Mouse (Mus musculus): Measurements from ENCODE around the gene Arhgap35.

Arhgap35 gene

DNA sequence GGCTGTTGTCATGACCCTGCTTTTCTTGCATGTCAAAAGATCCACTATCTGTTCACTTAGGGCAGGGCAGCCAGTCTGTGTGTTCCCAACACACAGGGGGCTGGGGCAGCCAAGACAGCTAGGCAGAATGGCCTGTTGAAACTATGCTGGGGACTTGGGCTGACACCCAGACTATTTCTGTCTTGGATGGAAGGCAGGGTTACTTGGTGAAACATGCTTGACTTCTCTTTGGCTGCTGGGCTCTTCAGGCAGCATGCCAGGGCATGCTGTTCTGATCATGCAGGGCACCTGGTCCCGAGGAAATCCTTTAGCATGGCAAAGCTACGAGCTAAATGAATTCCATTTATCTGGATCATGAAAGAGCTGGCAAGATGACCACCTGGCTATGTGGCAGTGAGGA is 90.5 kb downstream of the Arhgap35 start:
- no peak for DNase-seq (ENCODE audit: low read depth, low spot score)

DNA sequence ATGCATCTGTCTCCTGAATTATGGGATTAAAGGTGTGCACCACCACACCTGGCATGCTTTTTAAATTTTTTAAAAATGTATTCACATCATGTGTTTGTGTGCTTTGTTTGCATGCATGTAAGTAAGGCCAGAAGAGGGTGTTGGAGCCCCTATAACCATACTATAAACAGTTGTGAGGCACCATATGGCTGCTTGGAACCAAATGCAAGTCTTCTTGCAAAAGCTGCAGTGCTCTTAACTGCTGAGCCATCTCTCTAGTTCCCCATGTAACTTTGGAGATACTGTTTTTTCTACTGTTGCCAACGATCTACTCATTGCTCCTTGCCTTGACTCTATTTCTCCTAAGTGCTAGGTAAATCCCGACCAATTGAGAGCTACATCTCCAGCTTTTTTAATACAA is 95.5 kb downstream of the Arhgap35 start:
- no peak for DNase-seq (ENCODE audit: low read depth, low spot score)

DNA sequence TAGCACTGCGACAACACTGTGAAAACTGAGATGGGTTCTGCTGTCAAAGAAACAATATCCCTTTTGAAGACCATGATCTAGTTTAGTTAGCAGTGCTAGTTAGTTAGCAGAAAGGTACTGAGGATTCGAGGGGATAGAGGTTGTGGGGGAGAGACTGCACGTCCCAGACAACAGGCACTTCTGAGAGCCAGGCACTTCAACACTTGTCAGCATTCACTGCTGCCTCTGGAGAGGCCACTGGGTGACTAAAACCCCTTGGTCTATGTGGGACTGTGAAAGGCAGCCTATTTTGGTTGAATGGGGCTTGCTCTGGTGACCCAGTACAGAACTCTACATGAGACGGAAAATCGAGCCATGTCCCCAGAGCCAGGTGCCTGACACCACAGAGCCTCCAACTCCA is 97.6 kb downstream of the Arhgap35 start:
- no peak for DNase-seq (ENCODE audit: low read depth, low spot score)

DNA sequence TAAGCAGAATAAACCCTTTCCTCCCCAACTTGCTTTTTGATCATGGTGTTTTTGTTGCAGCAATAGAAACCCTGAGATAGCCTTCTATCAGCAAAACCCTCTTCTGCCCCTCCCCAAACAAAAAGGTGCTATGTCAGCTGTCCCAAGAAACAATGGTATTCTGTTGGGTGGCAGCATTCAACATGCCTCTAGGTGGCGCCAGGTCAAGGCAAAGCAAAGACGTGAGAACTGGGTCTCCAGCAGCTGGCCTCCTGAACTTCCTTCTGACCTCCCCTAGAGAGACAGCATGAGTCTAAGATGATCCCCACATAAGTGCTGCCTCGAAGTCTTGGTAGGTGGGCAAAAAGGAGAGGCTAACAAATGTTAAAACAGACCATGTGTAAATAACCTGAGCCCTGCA is 107.5 kb downstream of the Arhgap35 start:
- DNase-seq (ENCODE audit: low read depth, low spot score), result peak; percentile 71

DNA sequence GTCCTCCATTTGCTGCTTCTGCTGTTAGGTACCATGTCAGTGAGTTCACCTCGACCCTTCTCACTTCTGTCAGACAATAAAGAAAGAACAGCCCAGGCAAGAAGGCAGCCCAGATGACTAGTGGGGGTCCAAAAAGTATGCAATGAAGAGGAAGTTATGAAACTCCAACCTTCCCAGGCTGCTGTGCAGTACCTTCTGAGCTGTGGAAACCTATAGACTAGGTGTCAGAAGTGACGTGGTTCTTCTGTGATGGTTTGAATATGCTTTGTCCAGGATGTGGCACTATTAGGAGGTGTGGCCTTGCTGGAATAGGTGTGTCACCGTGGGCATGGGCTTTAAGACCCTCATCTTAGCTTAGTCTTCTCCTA is 109.6 kb downstream of the Arhgap35 start:
- no peak for DNase-seq (ENCODE audit: low read depth, low spot score)

DNA sequence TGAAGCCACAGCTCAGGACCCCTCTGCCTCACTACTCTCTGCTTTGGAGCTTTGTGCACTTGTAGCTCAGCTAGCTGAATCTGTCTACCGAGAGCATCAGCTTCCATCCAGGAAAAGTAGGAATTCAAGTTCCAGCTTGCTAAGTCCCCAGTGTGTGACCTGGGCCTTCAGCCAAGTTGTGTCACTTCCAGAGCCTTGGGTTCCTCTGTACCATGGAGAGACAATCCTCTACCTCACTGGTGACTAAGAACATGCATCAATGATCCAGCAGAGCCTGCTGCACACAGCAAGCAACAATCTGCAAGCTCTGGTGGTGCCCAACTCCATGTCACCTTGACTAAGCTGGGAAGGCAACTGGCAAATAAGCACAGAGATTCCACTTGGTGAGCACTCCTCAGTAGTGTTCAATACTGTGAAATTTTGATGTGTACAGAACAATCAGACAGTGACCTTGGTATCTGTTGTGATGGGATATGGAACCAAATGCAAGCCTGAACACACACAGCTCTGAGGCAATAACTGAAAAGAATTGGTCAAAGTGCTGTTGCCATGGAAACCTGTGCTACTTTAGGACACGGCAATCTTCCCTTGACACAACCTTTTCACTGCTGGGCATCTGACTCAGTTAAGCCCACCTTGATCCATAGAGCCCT is 110.1 kb downstream of the Arhgap35 start:
- DNase-seq (ENCODE audit: low read depth, low spot score), result no peak

DNA sequence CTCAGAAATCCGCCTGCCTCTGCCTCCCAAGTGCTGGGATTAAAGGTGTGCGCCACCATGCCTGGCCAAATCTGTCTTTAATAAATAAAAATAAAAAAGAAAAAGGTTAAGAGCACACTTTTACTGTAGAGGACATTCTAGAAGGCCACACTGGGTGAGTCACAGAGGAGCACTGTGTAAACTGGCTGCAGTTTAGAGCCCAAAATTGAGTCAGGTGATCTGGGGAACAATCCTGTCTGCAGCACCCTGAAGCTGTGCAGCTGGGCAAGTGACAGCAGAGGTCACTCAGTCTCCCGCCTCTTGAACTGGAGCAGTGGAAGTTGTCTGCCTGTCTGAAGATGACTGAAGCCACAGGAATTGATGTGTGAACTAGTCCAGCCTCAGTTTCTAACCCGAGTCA is 113.2 kb downstream of the Arhgap35 start:
- DNase-seq (ENCODE audit: low read depth, low spot score), result no peak

DNA sequence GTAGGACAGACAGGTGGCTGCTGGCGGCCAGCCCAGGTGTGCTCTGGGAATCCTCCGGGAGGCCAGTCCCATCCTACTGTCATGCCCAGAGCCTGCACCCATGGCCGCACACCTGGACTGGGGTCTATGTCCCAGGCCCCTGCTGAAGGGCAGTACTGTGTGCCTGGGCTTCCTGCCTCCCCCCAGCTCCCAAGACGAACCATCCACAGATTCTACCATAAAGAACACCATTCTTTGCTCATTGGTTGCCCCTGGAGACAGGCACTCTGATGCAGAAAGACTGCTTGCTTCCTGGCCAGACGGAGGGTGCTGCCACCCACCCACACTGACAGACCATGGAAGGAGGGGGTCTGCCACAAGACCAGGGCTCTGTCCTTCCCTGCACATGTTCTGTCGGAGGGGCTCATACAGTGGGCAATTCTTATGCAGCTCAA is 115.1 kb downstream of the Arhgap35 start:
- no peak for DNase-seq (ENCODE audit: low read depth, low spot score)

DNA sequence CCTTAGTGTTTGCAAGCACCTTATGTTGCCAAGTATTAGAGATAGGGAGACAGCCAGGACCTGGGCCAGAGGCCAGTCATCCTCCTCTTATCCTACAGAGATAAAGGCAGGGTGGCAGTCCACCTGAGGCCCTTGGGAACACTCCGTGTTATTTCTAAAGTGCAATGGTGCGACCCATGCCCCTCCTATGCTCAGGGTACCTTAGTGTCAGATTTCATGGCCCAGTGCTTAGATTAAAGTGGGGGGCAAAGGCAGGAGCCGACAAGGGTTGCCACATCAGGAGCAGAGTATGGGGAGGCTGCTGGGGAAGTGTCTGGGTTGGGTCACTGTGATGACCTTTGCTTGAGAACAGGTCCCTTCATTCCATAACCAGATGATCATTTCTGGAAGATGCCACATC is 118.5 kb downstream of the Arhgap35 start:
- no peak for DNase-seq (ENCODE audit: low read depth, low spot score)

DNA sequence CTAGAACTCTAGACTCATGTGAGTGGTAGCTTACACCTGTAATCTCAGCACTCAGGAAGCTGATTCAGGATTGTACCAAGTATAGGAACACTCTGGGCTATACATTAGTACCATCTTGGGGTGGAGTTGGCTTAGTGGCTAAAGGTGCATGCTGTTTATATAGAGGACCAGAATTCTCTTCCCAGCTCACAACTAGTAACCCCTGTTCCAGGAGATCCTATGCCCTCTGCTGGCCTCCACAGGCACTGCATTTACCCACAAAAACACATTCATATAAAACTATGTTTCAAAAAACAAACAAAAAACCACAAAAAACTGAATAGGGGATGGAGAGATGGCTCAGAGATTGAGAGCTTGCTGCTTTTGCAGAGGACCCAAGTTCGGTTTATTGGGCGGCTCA is 121.4 kb downstream of the Arhgap35 start:
- no peak for DNase-seq (ENCODE audit: low read depth, low spot score)

DNA sequence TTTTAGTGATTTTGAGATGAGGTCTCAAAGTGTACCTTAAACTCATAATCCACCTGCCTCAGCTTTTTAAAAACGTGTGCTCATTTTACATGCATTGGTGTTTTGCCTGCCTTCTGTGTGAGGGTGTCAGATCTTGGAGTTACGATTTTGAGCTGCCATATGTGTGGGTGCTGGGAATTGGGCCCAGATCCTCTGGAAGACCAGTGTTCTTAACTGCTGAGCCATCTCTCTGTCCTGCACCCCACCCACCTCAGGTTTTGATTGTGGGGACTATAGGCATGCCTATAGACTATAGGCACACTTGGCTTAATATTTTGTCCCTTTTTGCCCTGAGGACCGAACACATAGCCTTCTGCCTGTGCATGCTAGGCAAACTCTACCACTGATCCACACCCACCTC is 122.6 kb downstream of the Arhgap35 start:
- no peak for DNase-seq (ENCODE audit: low read depth, low spot score)

DNA sequence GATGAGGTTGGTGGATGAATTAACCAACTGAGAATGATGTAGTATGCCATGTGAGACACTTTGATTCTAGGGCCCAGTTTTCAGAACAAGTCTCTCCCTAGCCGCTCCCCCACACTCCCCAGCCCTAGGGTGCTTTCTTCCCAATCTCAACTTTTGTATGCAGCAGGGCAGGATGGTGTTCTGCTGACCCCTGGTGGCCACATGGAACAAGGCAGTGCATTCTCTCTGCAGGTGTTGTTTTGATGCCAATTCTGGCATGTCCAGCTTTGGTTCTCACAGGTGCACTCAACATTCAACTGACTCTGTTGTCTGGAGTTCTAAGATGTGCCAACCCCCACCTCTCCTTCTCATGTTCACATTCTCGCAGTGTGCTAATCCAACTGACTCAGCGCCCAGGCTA is 123.0 kb downstream of the Arhgap35 start:
- peak; percentile 73 for DNase-seq (ENCODE audit: low read depth, low spot score)

DNA sequence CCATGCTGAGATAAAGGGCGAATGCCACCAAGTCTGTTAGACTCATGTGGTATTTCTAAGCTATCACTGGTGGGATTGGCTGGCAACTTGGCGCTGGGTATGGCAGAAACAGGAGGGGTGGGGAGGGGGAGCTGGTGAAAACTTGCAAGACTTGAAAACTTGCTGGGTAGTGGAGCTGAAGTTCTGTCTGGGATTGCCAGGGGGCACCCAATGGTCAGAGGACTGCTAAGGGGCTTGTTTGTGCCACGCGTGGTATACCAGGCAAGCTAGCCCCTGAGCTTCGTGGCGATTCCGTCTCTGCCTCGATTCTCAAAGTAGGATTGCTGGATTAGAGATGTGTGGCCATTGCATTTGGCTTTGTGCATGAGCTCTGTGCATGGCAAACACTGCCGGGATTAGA is 124.8 kb downstream of the Arhgap35 start:
- peak; percentile 85 for DNase-seq (ENCODE audit: low read depth, low spot score)

DNA sequence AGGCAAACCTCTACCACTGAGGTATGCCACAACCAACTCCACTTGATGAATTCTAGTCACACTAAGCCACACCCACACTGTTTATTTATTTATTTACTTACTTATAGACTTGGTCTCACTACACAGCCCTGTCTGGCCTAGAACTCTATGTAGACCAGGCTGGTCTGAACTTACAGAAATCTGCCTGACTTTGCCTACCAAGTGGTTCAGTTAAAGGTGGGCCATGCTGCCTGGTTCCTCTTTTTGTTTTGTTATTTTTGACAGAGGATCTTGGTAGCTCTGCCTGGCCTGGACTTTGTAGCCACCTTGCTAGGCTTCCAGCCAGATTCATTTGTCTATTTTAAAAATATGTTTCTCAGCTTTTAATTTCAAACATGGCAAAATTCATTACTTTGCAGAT is 126.0 kb downstream of the Arhgap35 start:
- no peak for DNase-seq (ENCODE audit: low read depth, low spot score)

DNA sequence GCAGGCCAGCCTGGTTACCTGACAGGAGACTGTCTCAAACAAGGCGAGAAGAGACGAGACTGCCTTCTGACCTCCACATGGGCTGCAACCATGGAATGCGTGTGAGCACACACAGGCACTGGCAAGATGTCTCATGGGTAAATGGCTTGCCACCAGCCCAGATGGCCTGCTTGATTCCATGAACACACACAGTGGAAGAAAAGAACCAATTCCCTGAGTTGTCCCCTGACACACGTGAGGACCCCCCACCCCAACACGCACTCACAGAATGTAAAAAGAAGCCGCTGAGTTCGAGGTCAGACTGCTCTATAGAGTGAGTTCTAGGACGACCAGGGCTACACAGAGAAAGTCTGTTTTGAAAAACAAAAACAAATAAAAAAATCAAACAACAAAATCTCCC is 137.2 kb downstream of the Arhgap35 start, which contains the start of gene Npas1:
Gene Npas1, minus strand, starts transcription at position 101 of the 400 bp plus-strand sequence.
- no peak for DNase-seq (ENCODE audit: low read depth, low spot score)

DNA sequence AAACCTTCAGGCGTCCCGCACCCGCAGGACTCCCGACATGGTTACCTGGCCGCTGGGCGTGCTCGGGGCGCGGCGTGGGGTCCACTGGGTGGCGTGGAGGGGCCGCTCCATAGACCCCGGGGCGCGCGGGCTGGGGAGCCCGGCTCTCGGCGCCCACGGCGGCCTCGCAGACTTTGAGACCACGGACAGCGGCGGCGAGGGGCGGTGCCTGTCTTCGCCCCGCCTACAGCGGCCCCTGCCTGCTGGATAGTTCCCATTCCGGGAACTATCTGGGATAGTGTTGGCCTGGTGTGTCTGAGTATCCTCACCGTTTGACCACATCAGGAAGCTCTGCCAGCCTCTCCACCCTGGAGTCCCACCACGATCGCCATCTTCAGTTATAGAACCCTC is 138.2 kb downstream of the Arhgap35 start:
- DNase-seq (ENCODE audit: low read depth, low spot score), result no peak

DNA sequence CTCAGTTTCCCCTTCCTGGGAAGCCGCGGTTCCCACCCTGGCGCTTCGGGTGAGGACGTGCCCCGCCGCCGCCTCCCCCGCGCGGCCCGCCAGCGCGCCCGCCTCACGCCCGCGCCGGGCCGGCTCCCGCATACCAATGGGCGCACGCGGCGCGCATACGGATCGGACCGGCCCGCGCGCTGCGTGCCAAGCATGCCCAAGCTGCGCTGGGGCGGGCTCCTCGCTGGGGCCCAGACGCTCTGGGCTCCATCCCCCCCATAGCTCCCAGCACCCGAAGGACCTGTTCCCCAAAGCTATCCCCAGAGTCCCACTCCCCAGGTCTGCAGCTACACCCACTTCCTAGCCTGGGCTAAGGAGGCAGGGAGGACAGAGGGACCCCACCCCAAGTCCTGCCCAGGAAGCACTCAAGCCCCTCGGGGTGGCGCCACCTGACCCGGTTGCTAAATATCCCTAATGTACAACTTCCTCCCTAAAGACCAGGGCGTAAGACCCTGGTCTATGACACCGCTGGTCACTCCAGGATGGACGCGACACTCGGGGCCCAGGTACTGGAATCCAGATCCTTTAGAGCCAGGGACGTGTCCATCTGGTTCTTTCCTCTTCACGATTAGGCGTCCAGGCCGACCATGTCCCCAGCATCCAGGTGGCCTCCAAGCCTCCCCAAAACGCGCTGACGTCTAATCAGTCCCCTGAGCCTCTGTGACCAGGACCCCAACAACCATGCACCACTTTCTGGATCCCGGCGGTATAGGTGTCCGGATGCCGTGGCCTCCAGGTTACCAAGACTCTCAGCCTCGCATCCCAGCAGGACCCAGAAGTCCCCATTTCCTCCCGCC is 138.8 kb downstream of the Arhgap35 start:
- DNase-seq (ENCODE audit: low read depth, low spot score), result no peak

DNA sequence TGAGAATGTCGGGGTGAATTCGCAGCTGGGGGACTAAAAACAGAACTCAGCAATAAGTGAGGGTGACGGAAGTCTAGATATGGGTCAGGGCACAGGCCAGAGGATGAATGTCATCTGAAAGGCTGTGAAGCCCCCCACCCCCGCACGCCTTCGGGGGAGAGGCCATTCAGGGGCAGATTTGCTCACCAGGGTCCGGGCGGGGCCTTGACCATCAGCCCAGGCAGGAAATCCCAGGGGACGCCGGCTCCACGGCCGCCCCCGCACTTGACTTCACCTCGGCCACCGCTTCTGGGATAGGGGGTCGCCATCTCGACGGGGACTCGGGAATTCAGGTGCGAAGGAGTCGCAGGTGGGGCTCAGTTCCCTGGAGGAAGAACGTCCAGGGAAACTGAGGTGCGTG is 139.5 kb downstream of the Arhgap35 start:
- DNase-seq (ENCODE audit: low read depth, low spot score), result no peak

DNA sequence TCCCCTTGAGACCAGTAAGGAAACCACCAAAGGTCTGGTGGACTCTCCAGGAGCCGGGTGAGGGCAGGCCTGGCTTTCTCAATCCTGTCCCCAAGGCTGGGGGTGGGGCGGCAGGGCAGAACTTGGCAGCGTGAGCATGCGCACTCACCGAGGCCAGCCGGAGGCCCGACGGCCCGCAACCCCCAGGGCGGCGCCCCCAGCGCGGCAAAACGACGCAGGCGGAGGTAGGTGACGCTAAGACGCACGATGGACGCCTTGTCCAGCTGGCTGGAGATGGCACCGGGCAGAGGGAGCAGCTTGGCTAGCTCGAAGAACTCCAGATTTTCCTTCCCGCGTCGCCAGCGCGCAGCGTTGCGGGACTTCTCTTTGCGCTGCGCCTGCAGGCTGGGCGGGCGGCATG is 140.3 kb downstream of the Arhgap35 start:
- no peak for DNase-seq (ENCODE audit: low read depth, low spot score)

DNA sequence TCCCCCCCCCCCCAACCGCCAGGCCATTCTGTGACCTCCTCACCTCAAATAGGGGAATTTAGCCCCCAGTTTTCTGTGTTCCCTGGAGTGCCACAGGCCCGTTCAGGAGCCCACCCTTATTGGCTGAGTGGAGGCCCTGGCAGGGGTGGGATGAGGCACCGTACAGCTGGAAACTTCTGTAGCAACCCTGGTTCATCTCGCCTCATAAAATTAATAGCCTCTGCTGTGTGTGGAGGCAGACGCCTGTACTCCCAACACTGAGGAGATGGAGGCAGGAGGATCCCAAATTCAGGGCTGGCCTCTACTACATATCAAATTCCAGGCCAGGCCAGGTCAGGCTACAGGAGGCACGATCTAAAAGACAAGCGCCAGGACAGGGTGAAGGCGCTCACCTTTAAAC is 140.9 kb downstream of the Arhgap35 start:
- no peak for DNase-seq (ENCODE audit: low read depth, low spot score)

DNA sequence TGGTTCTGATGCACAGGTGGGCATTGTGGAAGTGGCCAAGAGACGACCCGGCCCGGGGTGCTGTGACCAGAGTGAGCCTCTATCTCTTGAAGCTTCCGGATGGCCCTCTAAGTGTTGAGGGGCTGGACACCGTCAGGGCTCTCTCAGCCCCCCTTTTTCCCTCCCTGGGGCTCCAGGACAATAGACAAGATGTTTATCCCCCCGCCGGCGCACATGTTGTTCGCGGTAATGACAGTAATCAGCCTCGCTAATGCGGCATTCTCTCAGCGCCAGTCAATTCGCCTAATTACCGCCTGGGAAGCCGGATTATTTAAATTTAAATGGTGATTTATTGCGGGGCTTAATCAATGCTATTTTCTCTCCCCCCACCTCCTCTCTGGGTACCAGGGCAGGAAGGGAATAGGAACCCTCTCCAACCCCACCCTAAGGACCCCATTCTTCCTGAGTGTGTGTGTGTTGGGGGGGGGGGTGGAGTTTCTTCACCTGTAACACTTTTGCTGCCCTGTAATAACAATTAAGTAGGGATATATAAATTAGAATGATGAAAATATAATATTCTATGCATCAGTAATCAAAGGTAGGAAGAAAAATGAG is 142.6 kb downstream of the Arhgap35 start:
- DNase-seq (ENCODE audit: low read depth, low spot score), result no peak

DNA sequence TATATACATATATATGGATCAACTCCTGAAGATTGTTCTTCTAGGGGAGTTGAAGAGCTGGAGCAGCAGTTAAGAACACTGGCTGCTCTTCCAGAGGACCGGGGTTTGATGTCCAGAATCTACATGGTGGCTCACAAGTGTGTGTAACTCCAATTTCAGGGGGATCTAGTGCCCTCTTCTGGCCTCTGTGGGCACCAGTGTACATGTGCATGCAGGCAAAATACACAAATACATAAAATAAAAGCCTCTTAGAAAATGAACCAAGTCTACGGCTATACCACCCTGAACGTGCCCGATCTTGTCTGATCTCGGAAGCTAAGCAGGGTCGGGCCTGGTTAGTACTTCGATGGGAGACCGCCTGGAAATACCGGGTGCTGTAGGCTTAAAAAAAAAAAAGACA is 143.2 kb downstream of the Arhgap35 start:
- peak; percentile 51 for DNase-seq (ENCODE audit: low read depth, low spot score)

DNA sequence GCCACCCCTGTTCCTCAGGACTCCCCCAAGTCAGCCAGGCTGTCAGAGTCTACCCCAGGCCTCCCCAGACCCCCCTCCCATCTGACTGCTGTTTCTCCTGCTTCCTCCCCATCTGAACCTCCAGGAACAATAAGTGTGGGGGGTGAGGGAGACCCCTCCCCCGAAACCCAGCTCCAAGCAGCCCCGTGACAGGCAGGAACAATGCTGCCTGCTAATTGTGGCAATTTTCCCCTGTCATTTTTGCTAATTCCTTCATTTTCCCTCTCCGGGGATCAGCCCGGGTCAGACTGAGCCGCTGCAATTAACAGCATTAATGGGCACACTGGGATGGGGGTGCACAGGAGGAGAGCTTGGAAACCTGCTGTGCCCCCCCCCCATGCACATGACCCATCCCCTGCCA is 146.7 kb downstream of the Arhgap35 start:
- DNase-seq (ENCODE audit: low read depth, low spot score), result no peak
